ENCODE assay signal across 11 mouse cellular contexts in genomic region chrX:42373794-42374398, GRCm38 (mm10).
A peak's percentile ranks its signal among the peaks of the same experiment; 100 is the strongest.
DNase-seq lines count a peak whose midpoint lies in the region; ATAC-seq lines count a peak whose summit lies in the region.
"Had no signal": no experiment of that assay in that cellular context is flagged by ENCODE, and none has a peak within 500 bp of the region (broad histone marks: within the 10 kb centered on the region; RNA-seq: fewer than 3 reads in every experiment).

No protein-coding gene starts in this region.

- H3K4me3 ChIP-seq in kidney, embryonic 14.5 days (ENCODE audit: low read length): no peak overlapping the region
- H3K4me3 ChIP-seq in embryonic facial prominence, embryonic 15.5 days (replicated peaks): no peak overlapping the region
- H3K4me3 ChIP-seq: forebrain, embryonic 13.5 days; hindbrain, embryonic 12.5 days; midbrain, embryonic 10.5 days had no signal

- peak; percentile 6 for DNase-seq in kidney, adult 11 months
- peak; percentile 42 to 51 for DNase-seq in heart, adult 9 months (ENCODE audit: low spot score in 2 of 2)
- peak; percentile 24 for DNase-seq in lung, postnatal 14 days
- no peak for DNase-seq in thymus, adult 18-20 months
- no peak for DNase-seq in retina, postnatal 1 day
- DNase-seq: adrenal gland, postnatal 25 days had no signal

- H3K36me3 ChIP-seq in kidney, embryonic 14.5 days (ENCODE audit: control insufficient read depth, insufficient read depth, low read length): no peaks in the 10 kb centered on the region
- H3K36me3 ChIP-seq in embryonic facial prominence, embryonic 15.5 days: no peaks in the 10 kb centered on the region
- H3K36me3 ChIP-seq: hindbrain, embryonic 12.5 days; midbrain, embryonic 10.5 days had no signal

- H3K27me3 ChIP-seq in kidney, embryonic 14.5 days (ENCODE audit: control insufficient read depth, insufficient read depth, low read length): no peaks in the 10 kb centered on the region
- no peaks in the 10 kb centered on the region for H3K27me3 ChIP-seq in embryonic facial prominence, embryonic 15.5 days
- H3K27me3 ChIP-seq: forebrain, embryonic 13.5 days; hindbrain, embryonic 12.5 days had no signal

- no peak overlapping the region for H3K4me2 ChIP-seq in kidney, embryonic 14.5 days (replicated peaks; ENCODE audit: low read depth, low read length)
- H3K4me2 ChIP-seq in embryonic facial prominence, embryonic 15.5 days (replicated peaks): no peak overlapping the region
- H3K4me2 ChIP-seq: forebrain, embryonic 13.5 days; hindbrain, embryonic 12.5 days had no signal

- H3K4me1 ChIP-seq in kidney, embryonic 14.5 days (ENCODE audit: control insufficient read depth, insufficient read depth, low read length): no peaks in the 10 kb centered on the region
- no peaks in the 10 kb centered on the region for H3K4me1 ChIP-seq in embryonic facial prominence, embryonic 15.5 days
- H3K4me1 ChIP-seq: forebrain, embryonic 13.5 days; hindbrain, embryonic 12.5 days; midbrain, embryonic 10.5 days had no signal

- H3K27ac ChIP-seq in kidney, embryonic 14.5 days (ENCODE audit: low read depth, low read length): no peak overlapping the region
- H3K27ac ChIP-seq in embryonic facial prominence, embryonic 15.5 days (replicated peaks): 0 out of 2 replicates have a peak overlapping the region, but pooled peaks have one; percentile 22
- H3K27ac ChIP-seq: forebrain, embryonic 13.5 days; hindbrain, embryonic 12.5 days; midbrain, embryonic 10.5 days had no signal

- 70% methylated on average over 3 of the region's 3 CpGs for WGBS in kidney, embryonic 14.5 days
- 60% methylated on average over 3 of the region's 3 CpGs for WGBS in embryonic facial prominence, embryonic 15.5 days

- H3K9me3 ChIP-seq in kidney, embryonic 14.5 days (ENCODE audit: control insufficient read depth, low read length): no peaks in the 10 kb centered on the region
- H3K9me3 ChIP-seq in embryonic facial prominence, embryonic 15.5 days (replicated peaks): no peaks in the 10 kb centered on the region
- H3K9me3 ChIP-seq: forebrain, embryonic 13.5 days; hindbrain, embryonic 12.5 days; midbrain, embryonic 10.5 days had no signal

- ATAC-seq in kidney, embryonic 14.5 days (ENCODE audit: low FRiP score, low TSS enrichment): no peak
- peak; percentile 43; the same call in 1 of the 2 replicates for ATAC-seq in embryonic facial prominence, embryonic 15.5 days (ENCODE audit: insufficient number of reproducible peaks, low FRiP score, low TSS enrichment, low read depth)
- ATAC-seq: forebrain, embryonic 13.5 days had no signal

- H3K9ac ChIP-seq in kidney, embryonic 14.5 days (ENCODE audit: low read depth, low read length): no peak overlapping the region
- H3K9ac ChIP-seq in embryonic facial prominence, embryonic 15.5 days: no peak overlapping the region
- H3K9ac ChIP-seq: forebrain, embryonic 13.5 days; hindbrain, embryonic 12.5 days had no signal

Comparison
In these comparisons a context has a peak if more than half of its experiments do, and no peak if none do; other contexts are left out.
1. DNase-seq: peak in kidney, adult 11 months (single experiment), heart, adult 9 months (2 of 2) and lung, postnatal 14 days (single experiment); none in thymus, adult 18-20 months (0 of 2) and retina, postnatal 1 day (single experiment).